Mouse (Mus musculus) liver, embryonic 16.5 days (tissue): ENCODE measurements around the gene Arsb. TPM values are rescaled to one million over a fixed set of nuclear protein-coding genes. Genes with fewer than 3 reads are reported as not detected.

Source experiments
- ATAC-seq: fragments of 200-750 bp; cut with Nextera tagmentation; 2 replicates; pipeline ENCODE4 v1.8.0; 2017; ENCODE audit warnings: low read depth, mild to moderate bottlenecking, moderate number of reproducible peaks, moderate library complexity
- H3K27ac ChIP-seq: fragments of 300-500 bp; sonication (generic); 2 replicates; pipeline ENCODE4 v1.5.1; 2014; ENCODE audit warnings: mild to moderate bottlenecking, low read length
- H3K27me3 ChIP-seq: fragments of 300-500 bp; sonication (generic); 2 replicates; pipeline ENCODE4 v1.6.1; 2014; ENCODE audit warnings: low read depth, low read length, mixed read lengths; ENCODE audit not compliant: control insufficient read depth, insufficient read depth
- H3K36me3 ChIP-seq: fragments of 300-500 bp; sonication (generic); 2 replicates; pipeline ENCODE4 v1.6.1; 2014; ENCODE audit warnings: mild to moderate bottlenecking; ENCODE audit not compliant: control insufficient read depth, insufficient read depth
- H3K4me1 ChIP-seq: fragments of 300-500 bp; sonication (generic); 2 replicates; pipeline ENCODE4 v1.6.1; 2014; ENCODE audit warnings: low read depth, low read length, mixed read lengths; ENCODE audit not compliant: control insufficient read depth
- H3K4me2 ChIP-seq: fragments of 300-500 bp; sonication (generic); 2 replicates; pipeline ENCODE4 v1.6.1; 2014; ENCODE audit warnings: low read depth, low read length, mixed read lengths
- H3K4me3 ChIP-seq: fragments of 300-500 bp; sonication (generic); 2 replicates; pipeline ENCODE4 v1.5.1; 2014; ENCODE audit warnings: low read depth, mild to moderate bottlenecking, low read length
- H3K9ac ChIP-seq: fragments of 300-500 bp; sonication (generic); 2 replicates; pipeline ENCODE4 v1.6.1; 2014; ENCODE audit warnings: low read depth, low read length
- H3K9me3 ChIP-seq: fragments of 300-500 bp; sonication (generic); replicated peaks from 2 replicates; pipeline ENCODE4 v1.6.1; 2016; ENCODE audit warnings: low read length; ENCODE audit not compliant: control insufficient read depth
- WGBS: fragments of 180-500 bp; shearing (Covaris S2); extraction: QIAGEN DNeasy Blood & Tissue Kit; methylation state at CpG from one replicate; pipeline ENCODE4 v1.1.7; 2014; ENCODE audit not compliant: insufficient replicate concordance; 5-methylcytosine and 5-hydroxymethylcytosine counted together
- polyA plus RNA-seq: library from polyadenylated mRNA; unstranded; fragments of >200 nt; fragmentation: Nextera tagmentation; extraction: Ambion mirVana; gene quantifications from 2 replicates; pipeline ENCODE4 v1.2.1, GENCODE M21; 2015

Arsb gene
- polyA plus RNA-seq, 1 experiment from 2014 or later = 5.5 TPM

DNA sequence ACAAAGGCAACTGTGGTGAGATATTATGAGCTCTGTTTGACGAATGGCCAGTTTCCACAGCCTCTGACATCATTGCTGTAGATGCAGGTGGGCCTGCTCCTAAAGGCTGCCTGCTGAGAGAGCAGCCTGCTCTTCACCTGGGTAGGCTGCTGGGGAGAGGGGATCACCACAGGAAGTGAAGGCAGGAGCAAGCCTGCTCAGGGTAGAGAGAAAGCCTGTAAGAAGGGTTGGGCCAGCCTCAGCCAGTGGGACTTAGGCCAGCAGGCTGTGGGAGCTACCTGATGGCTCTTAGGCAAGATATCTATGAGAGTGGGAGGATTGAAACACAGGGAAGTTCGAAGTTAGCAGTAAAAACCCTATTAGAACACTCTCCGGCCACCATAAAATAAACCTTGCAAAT lies 117.5 kb downstream of the Arsb start:
- Histone ChIP-seq H3K27me3 (no peaks in the 10 kb centered on the region), H3K9ac (no peak overlapping the region), H3K27ac (no peak overlapping the region), H3K4me2 (no peak overlapping the region), H3K4me1 (no peaks in the 10 kb centered on the region), H3K9me3 (no peaks in the 10 kb centered on the region), H3K4me3 (no peak overlapping the region), H3K36me3 (no peaks in the 10 kb centered on the region)
- no peak for ATAC-seq
- 57% methylated on average over 3 of the region's 3 CpGs for WGBS

DNA sequence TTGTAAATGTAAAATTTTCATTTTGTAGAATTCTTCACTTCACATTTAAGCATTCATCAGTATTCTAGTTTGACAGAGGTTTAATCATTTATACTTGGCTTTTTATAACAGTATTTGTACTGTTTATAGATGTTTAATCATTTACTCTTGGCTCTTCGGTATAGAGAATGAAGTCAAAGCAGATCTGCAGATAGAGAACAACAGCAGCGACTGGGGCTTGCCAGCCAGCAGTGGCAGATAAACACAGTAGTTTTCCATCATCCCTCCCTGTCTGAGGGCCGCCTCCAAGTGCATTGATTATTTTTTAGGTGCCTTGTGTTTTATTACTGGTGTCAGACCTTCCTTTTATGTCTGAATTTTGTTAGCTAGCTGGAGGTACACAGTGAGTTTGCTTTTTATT lies 118.6 kb downstream of the Arsb start:
- Histone ChIP-seq H3K4me3 (no peak overlapping the region), H3K4me2 (no peak overlapping the region), H3K9ac (no peak overlapping the region), H3K4me1 (no peaks in the 10 kb centered on the region), H3K27ac (no peak overlapping the region), H3K36me3 (no peaks in the 10 kb centered on the region), H3K27me3 (no peaks in the 10 kb centered on the region), H3K9me3 (no peaks in the 10 kb centered on the region)
- ATAC-seq = no peak
- WGBS = 44% methylated on average over 3 of the region's 3 CpGs

DNA sequence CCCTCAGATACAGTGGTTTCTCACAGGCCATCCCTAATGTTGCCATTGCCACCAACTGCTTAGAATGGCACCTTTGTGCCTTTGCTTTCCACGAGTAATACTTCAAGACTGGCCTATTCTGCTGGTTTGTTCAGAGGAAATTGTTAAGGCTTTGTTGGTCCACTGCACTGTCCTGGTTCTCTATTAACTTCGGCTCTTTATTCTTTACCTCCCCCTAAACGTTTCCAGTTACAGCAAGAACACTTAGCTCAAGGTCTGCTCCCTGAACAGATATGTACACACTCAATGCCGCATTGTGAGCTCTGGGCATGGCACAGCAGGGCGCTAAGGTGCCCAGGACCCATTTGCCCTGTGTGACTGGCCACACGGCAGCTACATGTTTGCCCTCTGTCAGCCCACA lies 119.8 kb downstream of the Arsb start:
- H3K27ac ChIP-seq = no peak overlapping the region
- no peak overlapping the region for H3K4me3 ChIP-seq
- 59% methylated on average over 6 of the region's 6 CpGs for WGBS
- H3K4me2 ChIP-seq = no peak overlapping the region
- H3K9me3 ChIP-seq = no peaks in the 10 kb centered on the region
- H3K9ac ChIP-seq = no peak overlapping the region
- no peaks in the 10 kb centered on the region for H3K36me3 ChIP-seq
- ATAC-seq = no peak
- H3K4me1 ChIP-seq = no peaks in the 10 kb centered on the region
- H3K27me3 ChIP-seq = no peaks in the 10 kb centered on the region

DNA sequence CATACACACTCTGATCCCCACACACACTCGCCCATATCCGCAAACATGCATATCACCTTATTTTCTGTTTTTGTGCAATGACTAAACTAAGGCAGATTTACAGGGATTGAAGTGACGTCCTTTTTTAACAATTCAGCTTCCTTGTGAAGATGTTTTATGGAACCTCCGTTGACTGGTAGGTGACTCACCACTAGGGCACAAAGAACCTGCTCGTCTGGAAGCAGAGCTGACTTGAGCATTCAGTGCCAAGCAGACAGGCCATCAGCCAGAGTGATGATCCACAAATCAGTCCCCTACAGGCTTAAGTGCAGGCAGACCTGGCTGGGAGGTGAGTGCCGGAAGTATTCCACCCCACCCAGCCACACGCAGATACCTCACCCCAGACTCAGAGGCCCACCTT lies 120.7 kb downstream of the Arsb start:
- Histone ChIP-seq H3K9me3 (no peaks in the 10 kb centered on the region), H3K36me3 (no peaks in the 10 kb centered on the region), H3K27me3 (no peaks in the 10 kb centered on the region), H3K27ac (no peak overlapping the region), H3K9ac (no peak overlapping the region), H3K4me1 (no peaks in the 10 kb centered on the region), H3K4me2 (no peak overlapping the region), H3K4me3 (no peak overlapping the region)
- no peak for ATAC-seq
- 69% methylated on average over 7 of the region's 7 CpGs for WGBS

DNA sequence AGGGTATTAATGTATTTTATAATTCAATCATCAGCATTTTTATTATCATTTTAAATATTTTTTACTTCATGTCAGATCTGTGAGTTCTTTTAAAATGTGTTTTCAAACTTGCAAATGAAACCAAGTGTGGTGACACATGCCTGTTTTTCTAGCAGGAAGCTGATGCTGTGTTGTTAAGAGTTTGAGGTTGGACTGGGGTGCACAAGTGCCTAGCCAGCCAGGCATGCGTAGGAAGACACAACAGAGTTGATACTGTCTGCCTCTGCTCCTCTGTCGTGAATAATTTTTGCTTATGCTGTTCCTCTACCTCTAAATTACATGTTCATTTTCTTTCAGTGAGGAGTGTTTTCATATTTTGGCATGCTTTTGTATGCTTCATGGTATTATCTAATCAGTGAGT lies 122.7 kb downstream of the Arsb start:
- no peaks in the 10 kb centered on the region for H3K27me3 ChIP-seq
- H3K4me2 ChIP-seq = no peak overlapping the region
- 37% methylated on average over 2 of the region's 2 CpGs for WGBS
- H3K27ac ChIP-seq = no peak overlapping the region
- no peaks in the 10 kb centered on the region for H3K9me3 ChIP-seq
- no peak overlapping the region for H3K9ac ChIP-seq
- H3K4me1 ChIP-seq = no peaks in the 10 kb centered on the region
- no peak overlapping the region for H3K4me3 ChIP-seq
- no peaks in the 10 kb centered on the region for H3K36me3 ChIP-seq
- no peak for ATAC-seq

DNA sequence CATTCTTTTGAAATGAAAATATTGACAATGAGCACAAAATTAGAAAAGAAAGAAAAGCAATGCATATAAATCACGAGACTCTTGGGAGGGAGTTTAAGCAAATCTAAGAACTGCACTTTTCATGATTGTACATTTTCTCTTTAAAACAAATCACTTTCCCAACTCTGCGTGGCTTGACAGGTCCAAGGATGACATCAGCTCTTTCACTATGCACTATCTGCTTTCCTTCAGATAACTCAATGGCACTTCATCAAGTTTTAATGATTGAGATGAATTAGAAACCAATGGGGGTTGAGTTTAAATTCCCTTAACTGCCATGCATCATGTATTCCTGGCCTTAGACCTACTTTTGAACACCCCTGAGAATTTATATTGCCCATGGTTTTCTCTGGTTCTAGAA lies 124.0 kb downstream of the Arsb start:
- Histone ChIP-seq H3K9me3 (no peaks in the 10 kb centered on the region), H3K4me3 (no peak overlapping the region), H3K9ac (no peak overlapping the region), H3K27me3 (no peaks in the 10 kb centered on the region), H3K27ac (no peak overlapping the region), H3K4me1 (no peaks in the 10 kb centered on the region), H3K4me2 (no peak overlapping the region), H3K36me3 (no peaks in the 10 kb centered on the region)
- WGBS = 50% methylated on average over 2 of the region's 2 CpGs
- no peak for ATAC-seq

DNA sequence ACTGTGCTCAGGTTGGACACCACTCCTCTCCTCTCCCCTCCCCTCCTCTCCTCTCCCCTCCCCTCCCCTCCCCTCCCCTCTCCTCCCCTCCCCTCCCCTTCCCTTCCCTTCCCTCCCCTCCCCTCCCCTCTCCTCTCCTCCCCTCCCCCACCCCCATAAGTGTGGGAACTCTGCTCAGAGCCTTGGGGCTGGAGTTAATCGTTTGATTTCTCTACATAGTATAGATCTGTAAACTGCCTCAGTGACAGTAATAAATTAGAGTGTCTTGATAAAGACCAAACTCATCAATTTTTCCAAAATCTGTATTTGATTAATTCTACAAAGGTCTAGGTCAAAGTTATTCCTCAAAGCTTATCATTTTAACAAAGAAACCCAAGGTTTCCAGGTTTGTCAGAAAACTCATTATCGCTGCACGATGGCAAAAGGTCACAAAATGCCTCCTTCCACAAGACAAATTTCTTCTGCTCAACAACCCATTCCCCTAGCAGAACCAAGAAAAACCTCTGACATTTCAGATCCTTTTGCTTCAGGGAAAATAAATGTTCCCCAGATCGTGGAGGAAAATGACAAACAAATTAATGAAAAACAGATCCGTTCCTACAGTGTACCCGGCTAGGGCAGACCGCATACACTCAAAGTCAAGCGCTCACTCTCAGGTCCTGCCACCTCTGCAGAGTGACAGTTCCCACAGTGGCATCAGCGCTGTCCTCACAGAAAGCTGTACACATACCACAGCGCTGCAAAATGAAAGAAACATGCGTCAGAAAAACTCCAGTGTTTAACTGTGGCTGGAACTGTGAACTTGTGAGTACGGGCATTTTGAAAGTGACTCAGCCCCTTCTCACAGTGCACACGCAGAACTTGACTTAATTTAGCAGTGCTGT lies 126.8 kb downstream of the Arsb start:
- Histone ChIP-seq H3K9me3 (no peaks in the 10 kb centered on the region), H3K4me1 (no peaks in the 10 kb centered on the region), H3K27me3 (no peaks in the 10 kb centered on the region), H3K9ac (no peak overlapping the region), H3K36me3 (no peaks in the 10 kb centered on the region), H3K4me3 (no peak overlapping the region), H3K4me2 (no peak overlapping the region), H3K27ac (no peak overlapping the region)
- WGBS = 54% methylated on average over 13 of the region's 13 CpGs
- ATAC-seq = no peak

DNA sequence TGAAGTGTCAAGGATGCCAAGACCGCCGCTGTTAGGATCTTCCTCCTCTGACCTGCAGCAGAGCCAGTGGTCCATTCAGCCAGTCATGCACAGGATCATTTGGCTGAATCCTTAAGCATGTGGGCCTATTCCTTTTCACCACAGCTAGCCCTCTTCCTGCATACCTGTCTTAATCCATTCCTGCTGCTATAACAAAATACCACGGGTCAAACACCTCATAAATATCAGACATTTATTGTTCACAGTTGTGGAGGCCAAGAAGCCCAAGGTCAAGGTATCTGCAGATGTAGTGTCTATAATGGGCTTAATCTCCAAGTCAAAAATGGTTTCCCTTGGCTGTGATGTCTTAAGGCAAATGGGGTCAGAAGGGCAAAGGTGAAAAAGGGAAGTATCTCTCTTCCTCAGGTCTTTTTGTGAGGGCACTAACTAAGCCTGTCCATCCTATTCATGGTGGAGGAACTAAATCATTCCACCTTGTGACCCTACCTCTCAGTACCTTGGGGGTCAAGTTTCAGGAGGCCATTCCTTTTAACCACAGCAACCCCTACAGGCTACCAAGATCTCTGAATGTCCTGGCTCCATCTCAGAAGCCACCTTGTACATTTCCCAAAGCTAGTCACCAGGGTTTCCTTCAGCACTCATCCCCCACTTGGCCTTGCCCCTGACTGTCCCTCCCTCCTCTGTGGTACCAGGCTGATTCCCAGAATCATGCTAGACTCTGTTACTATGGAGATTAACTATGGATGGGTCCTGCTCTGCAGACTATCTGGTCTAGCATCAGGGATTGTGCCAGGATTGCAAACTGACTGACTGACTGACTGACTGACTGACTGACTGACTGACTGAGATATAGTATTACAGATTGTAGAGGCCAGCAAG lies 128.2 kb downstream of the Arsb start:
- Histone ChIP-seq H3K4me2 (no peak overlapping the region), H3K27ac (no peak overlapping the region), H3K36me3 (no peaks in the 10 kb centered on the region), H3K9ac (no peak overlapping the region), H3K27me3 (no peaks in the 10 kb centered on the region), H3K9me3 (no peaks in the 10 kb centered on the region), H3K4me1 (no peaks in the 10 kb centered on the region), H3K4me3 (no peak overlapping the region)
- ATAC-seq = no peak
- WGBS = 75% methylated on average over 3 of the region's 3 CpGs
